Mouse (Mus musculus) myocyte (in vitro differentiated cells): ENCODE results near the gene Muc3a. TPM values are rescaled to one million over a fixed set of nuclear protein-coding genes. Genes with fewer than 3 reads are reported as not detected.

Source experiments
- H3K27me3 ChIP-seq: one replicate; pipeline ENCODE4 v1.6.1; 2011; ENCODE audit not compliant: control insufficient read depth, insufficient read depth, insufficient read length
- H3K36me3 ChIP-seq: one replicate; pipeline ENCODE4 v1.6.1; 2011; ENCODE audit not compliant: control insufficient read depth, insufficient read depth
- H3K4me2 ChIP-seq: one replicate; pipeline ENCODE4 v1.6.1; 2011; ENCODE audit warnings: low read depth, control low read depth
- H3K4me3 ChIP-seq: one replicate; pipeline ENCODE4 v1.5.1; 2011; ENCODE audit warnings: mild to moderate bottlenecking, control low read depth, moderate library complexity
- H3K79me2 ChIP-seq: one replicate; pipeline ENCODE4 v1.6.1; 2011; ENCODE audit not compliant: control insufficient read depth, insufficient read depth
- H3ac ChIP-seq: one replicate; pipeline ENCODE4 v1.6.1; 2011; ENCODE audit not compliant: control insufficient read depth, insufficient read length
- CEBPB ChIP-seq: IDR thresholded peaks from 2 replicates; pipeline ENCODE4 v1.6.1; 2011; ENCODE audit warnings: mild to moderate bottlenecking, moderate library complexity; ENCODE audit not compliant: poor library complexity, insufficient read depth, severe bottlenecking
- E2F4 ChIP-seq: IDR thresholded peaks from one replicate; pipeline ENCODE4 v1.6.1; 2011; ENCODE audit warnings: mild to moderate bottlenecking, control low read depth, moderate library complexity; ENCODE audit not compliant: insufficient read depth
- MAX ChIP-seq: IDR thresholded peaks from one replicate; pipeline ENCODE4 v1.6.1; 2011; ENCODE audit warnings: low read depth, mild to moderate bottlenecking, control low read depth
- MYOD1 ChIP-seq, 3 experiments: IDR thresholded peaks; one replicate each; pipeline ENCODE4 v1.6.1; 2011; ENCODE audit warnings: control low read depth in 2 of 3, low read depth in 2 of 3, mild to moderate bottlenecking in 2 of 3, moderate library complexity in 1 of 3; ENCODE audit not compliant: insufficient read length in 2 of 3, control insufficient read depth in 1 of 3
- MYOG ChIP-seq, 3 experiments: IDR thresholded peaks; one replicate each; pipeline ENCODE4 v1.6.1; 2011; ENCODE audit warnings: control low read depth in 2 of 3, low read depth in 2 of 3, mild to moderate bottlenecking in 2 of 3; ENCODE audit not compliant: insufficient read length in 2 of 3, control insufficient read depth in 1 of 3, insufficient read depth in 1 of 3
- POLR2A ChIP-seq: IDR thresholded peaks from one replicate; pipeline ENCODE4 v1.6.1; 2011; ENCODE audit warnings: low read depth, mild to moderate bottlenecking, control low read depth, moderate library complexity; ENCODE audit not compliant: insufficient read length
- POLR2AphosphoS2 ChIP-seq: IDR thresholded peaks from one replicate; pipeline ENCODE4 v1.6.1; 2011; ENCODE audit warnings: low read depth, control low read depth; ENCODE audit not compliant: insufficient read length
- REST ChIP-seq: IDR thresholded peaks from one replicate; pipeline ENCODE4 v1.6.1; 2011; ENCODE audit warnings: mild to moderate bottlenecking, control low read depth, moderate library complexity; ENCODE audit not compliant: insufficient read depth, insufficient read length
- SRF ChIP-seq: IDR thresholded peaks from one replicate; pipeline ENCODE4 v1.6.1; 2011; ENCODE audit warnings: low read depth; ENCODE audit not compliant: control insufficient read depth, insufficient read length
- TCF12 ChIP-seq: IDR thresholded peaks from one replicate; pipeline ENCODE4 v1.6.1; 2011; ENCODE audit warnings: mild to moderate bottlenecking, control low read depth; ENCODE audit not compliant: poor library complexity, insufficient read depth, severe bottlenecking
- TCF3 ChIP-seq: IDR thresholded peaks from one replicate; pipeline ENCODE4 v1.6.1; 2011; ENCODE audit warnings: low read depth, control low read depth; ENCODE audit not compliant: insufficient read length
- USF1 ChIP-seq: IDR thresholded peaks from one replicate; pipeline ENCODE4 v1.6.1; 2011; ENCODE audit warnings: low read depth, mild to moderate bottlenecking, control low read depth, moderate library complexity
- polyA plus RNA-seq: library from polyadenylated mRNA; unstranded; fragments of >200 nt; fragmentation: generic; extraction: Trizol; gene quantifications from one replicate; pipeline ENCODE4 v1.2.1, GENCODE M21; 2012; ENCODE audit warnings: missing spikeins

The Muc3a gene
- polyA plus RNA-seq, 1 experiment = not detected

DNA sequence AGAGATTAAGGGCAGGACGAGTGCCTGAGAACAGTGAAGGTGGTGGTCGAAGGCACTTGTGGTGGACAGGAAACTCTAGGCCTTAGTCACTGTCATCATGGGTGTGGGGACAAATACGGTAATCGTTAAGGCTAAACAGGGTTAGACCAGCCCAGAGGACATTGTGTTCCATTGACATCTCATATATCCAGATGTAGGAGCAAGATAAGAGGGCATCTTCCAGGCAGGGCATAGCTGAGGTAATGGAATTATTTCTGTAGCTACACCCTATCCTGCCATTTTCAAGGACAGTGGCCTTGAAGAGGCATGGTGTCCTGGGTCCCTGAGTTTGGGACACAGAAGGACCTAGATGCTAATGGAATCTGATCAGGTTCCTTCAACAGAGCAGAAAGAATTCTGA lies 50.3 kb downstream of the Muc3a start:
- Histone ChIP-seq H3K36me3 (no peaks in the 10 kb centered on the region), H3K27me3 (peaks cover 12% of the 10 kb centered on the region), H3K4me2 (no peak overlapping the region), H3K4me3 (no peak overlapping the region), H3ac (no peak overlapping the region), H3K79me2 (no peaks in the 10 kb centered on the region)
- no peak for TF ChIP-seq MAX
- no peak for TF ChIP-seq SRF
- TF ChIP-seq POLR2A = no peak
- TF ChIP-seq CEBPB = no peak
- no peak for TF ChIP-seq TCF3
- TF ChIP-seq REST = no peak
- no peak for TF ChIP-seq MYOD1 (IDR thresholded peaks at IDR 0.05; ENCODE audit: control insufficient read depth in 1 of 3, insufficient read length in 2 of 3, low read depth in 2 of 3)
- no peak for TF ChIP-seq MYOG (IDR thresholded peaks at IDR 0.05; ENCODE audit: control insufficient read depth in 1 of 3, insufficient read depth in 1 of 3, insufficient read length in 2 of 3, low read depth in 2 of 3)
- no peak for TF ChIP-seq USF1
- TF ChIP-seq TCF12 = no peak
- no peak for TF ChIP-seq POLR2AphosphoS2

DNA sequence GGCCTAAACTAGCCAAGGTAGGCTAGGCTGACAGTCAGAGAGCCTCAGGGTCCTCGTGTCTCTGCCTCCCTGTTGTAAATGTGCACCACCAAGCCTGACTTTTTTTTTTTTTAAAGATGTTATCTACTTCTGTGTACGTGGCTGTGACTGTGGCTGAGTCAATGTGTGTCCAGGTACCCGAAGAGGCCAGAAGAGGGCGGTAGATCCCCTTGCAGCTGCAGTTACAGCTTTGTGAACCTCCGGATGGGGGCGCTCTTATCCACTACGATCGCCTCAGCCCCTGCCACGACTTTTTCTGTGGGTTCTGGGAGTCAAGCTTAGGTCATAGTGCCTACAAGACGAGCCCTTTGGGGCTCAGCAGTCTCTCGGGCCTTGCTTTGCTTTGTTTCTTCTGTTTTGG lies 52.7 kb downstream of the Muc3a start:
- TF ChIP-seq POLR2AphosphoS2 (no peak), E2F4 (no peak), CEBPB (no peak)
- no peaks in the 10 kb centered on the region for H3K36me3 ChIP-seq
- H3K79me2 ChIP-seq = no peaks in the 10 kb centered on the region
- H3K4me3 ChIP-seq = no peak overlapping the region
- no peak overlapping the region for H3K4me2 ChIP-seq
- H3ac ChIP-seq = no peak overlapping the region
- peaks cover 6% of the 10 kb centered on the region for H3K27me3 ChIP-seq

Other genes with a start within 250 kb of the Muc3a start
- gene Cldn15, start 245.8 kb downstream of the Muc3a start, polyA plus RNA-seq = 0.23 TPM
- 124 TPM for gene Plod3, start 225.4 kb downstream of the Muc3a start, polyA plus RNA-seq
- 97.7 TPM for gene Znhit1, start 224.4 kb downstream of the Muc3a start, polyA plus RNA-seq
- gene Vgf, start 186.0 kb downstream of the Muc3a start, polyA plus RNA-seq = 0.04 TPM
- 172 TPM for gene Ap1s1, start 166.3 kb downstream of the Muc3a start, polyA plus RNA-seq
- 17.6 TPM for gene Serpine1, start 140.1 kb downstream of the Muc3a start, polyA plus RNA-seq
- 5.9 TPM for gene Trim56, start 96.2 kb downstream of the Muc3a start, polyA plus RNA-seq
- not detected for gene Muc3, start 63.1 kb downstream of the Muc3a start, polyA plus RNA-seq
- gene Ache, start 75.1 kb upstream of the Muc3a start, polyA plus RNA-seq = 10.9 TPM
- gene Ufsp1, start 82.2 kb upstream of the Muc3a start, polyA plus RNA-seq = 9.0 TPM
- 59.0 TPM for gene Srrt, start 95.3 kb upstream of the Muc3a start, polyA plus RNA-seq
- gene Trip6, start 102.0 kb upstream of the Muc3a start, polyA plus RNA-seq = 46.2 TPM
- 7.9 TPM for gene Slc12a9, start 121.2 kb upstream of the Muc3a start, polyA plus RNA-seq
- 17.8 TPM for gene Ephb4, start 137.7 kb upstream of the Muc3a start, polyA plus RNA-seq